Mouse (Mus musculus) CD4-positive, CD25-positive, alpha-beta regulatory T cell (primary cell): Measurements from ENCODE around the gene Dync2h1. TPM values are rescaled to one million over a fixed set of nuclear protein-coding genes. Genes with fewer than 3 reads are reported as not detected.

Experiments
- polyA plus RNA-seq: library from polyadenylated mRNA; unstranded; fragments of 100-300 nt; shearing (Covaris generic); gene quantifications from one replicate; pipeline ENCODE4 v1.2.1, GENCODE M21; 2017

Dync2h1 gene
- polyA plus RNA-seq: 7.4 TPM

GRCm38 (mm10) chr9:7184172-7184896 lies at the start of gene Dync2h1, which contains the start of gene Dcun1d5:
TSS of gene Dync2h1 (minus strand) at chr9:7184446.
TSS of gene Dcun1d5 (plus strand) at chr9:7184520.

Other genes starting within 250 kb of the Dync2h1 start
- 206 TPM for gene Dcun1d5, start 74 bp upstream of the Dync2h1 start, polyA plus RNA-seq
- gene Mmp13, start 88.1 kb upstream of the Dync2h1 start, polyA plus RNA-seq: not detected
- 0.37 TPM for gene Mmp12, start 159.9 kb upstream of the Dync2h1 start, polyA plus RNA-seq
- gene Mmp1b, start 203.6 kb upstream of the Dync2h1 start, polyA plus RNA-seq: not detected